Mouse (Mus musculus) kidney, adult 9 months (tissue): ENCODE measurements around the gene Armc7.
"Not testable (repeated sequence)": the region's sequence is repeated elsewhere in the genome, so short reads cannot be mapped to it uniquely, and the experiment has no call there.

Experiments
- DNase-seq: peaks from one replicate; pipeline ENCODE4 v3.0.0; 2022

Gene Armc7

GRCm38 (mm10) chr11:115456182-115456581 lies 19.3 kb upstream of the Armc7 start:
- peak; percentile 35 for DNase-seq

- peak; percentile 73 for DNase-seq
These were observed 18.1 kb upstream of the Armc7 start for GRCm38 (mm10) chr11:115457405-115457804.

DNA sequence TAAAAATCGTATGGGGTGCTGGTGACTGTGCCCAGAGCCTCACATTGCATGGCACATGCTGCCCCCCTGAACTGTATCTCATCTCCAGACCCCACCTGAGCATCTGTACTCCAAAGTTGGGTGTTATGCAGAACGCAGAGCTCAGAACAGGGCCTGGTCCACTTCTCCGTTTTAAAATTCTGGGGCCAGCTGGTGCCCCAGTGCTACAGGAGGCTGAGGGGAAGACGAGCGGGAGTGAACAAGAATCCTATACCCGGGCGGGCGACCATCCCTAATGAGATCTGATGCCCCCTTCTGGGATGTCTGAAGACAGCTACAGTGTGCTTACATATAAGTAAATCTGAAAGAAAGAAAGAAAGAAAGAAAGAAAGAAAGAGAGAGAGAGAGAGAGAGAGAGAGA lies 14.5 kb upstream of the Armc7 start:
- no peak for DNase-seq

GRCm38 (mm10) chr11:115461846-115462242 lies 13.6 kb upstream of the Armc7 start:
- no peak for DNase-seq

DNA sequence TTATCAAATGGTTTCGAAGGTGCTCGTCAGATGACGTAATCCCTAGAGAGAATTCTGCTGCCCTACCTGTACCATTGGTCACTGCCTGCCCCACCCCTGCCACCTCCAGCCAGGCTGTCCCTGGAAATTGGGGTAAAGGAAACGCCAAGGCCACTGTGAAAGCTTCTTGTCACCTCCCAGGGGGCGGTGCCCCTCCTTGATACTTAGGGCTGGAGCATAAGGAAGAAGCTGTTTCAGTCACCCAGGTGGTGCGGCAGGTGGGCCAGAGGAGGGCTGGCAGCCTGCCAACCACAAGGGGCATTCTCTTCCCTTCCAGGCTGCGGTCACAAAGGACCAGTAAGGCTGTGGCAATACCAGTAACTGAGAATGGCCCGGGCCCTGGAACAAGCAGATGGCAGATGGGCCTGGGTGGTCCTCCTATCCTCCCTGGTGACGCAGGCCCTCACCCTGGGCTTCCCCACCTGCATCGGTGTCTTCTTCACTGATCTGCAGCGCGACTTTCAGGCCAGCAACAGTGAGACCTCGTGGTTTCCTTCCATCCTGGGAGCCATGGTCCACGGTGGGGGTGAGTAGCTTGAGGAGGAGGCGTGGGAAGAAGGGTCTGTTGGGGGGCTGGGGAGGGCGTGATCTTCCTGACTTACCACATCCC lies 13.1 kb upstream of the Armc7 start, which contains the start of gene Slc16a5:
Gene Slc16a5 (plus strand): TSS at position 232 of the 649 bp plus-strand sequence.
- peak; percentile 53 for DNase-seq

GRCm38 (mm10) chr11:115463397-115463796 lies 12.1 kb upstream of the Armc7 start:
- DNase-seq, result peak; percentile 57

DNA sequence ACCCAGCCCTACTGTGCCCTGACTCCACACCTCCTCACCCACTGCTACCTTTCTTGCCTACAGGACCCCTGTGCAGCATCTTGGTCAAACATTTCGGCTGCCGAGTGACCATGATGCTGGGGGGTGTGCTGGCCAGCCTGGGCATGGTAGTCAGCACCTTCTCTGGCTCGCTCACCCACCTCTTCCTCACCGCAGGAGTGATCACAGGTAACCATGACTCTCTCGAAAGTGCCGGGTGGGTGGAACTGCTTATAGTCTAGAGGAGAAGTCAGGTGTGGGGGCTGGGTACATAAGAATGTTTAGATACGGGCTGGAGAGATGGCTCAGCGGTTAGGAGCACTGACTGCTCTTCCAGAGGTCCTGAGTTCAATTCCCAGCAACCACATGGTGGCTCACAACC lies 10.6 kb upstream of the Armc7 start:
- DNase-seq, result no peak

DNA sequence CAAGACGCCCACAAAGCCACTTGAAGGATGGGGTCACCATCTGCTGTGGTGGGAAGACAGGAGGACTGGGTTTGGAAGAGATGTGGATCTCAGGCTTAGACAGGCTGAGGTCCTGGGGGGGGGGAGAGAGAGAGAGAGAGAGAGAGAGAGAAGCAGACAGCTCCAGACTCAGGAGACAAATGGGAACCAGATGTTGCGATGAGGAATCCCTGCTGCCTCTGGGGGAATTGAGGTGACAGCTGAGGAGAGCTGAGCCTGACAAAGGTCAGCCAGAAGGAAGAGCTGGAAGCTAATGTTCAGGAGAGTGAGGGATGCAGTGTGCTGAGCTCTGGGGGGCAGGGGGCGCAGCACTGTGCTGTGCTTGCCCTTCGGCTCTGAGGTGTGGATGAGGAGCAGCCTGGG lies 8.2 kb upstream of the Armc7 start:
- DNase-seq, result no peak

DNA sequence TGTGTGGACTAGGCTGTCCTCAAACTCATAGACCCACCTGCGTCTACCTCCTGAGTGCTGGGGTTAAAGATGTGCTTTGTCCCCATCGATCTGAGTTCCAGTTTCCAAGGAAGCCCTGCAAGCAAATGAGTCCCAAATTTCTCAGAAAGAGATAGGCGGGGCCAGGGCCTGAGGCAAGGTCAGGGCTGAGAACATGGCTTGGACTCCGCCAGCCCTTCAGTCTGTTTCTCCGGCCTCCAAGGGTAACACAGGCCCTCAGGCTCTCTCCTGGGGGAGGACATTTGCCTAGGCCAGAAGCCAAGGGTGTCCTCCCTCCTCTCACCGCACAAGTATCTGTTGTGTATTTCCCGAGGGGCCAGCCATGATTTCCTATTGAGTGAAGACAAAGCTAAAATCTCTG lies 3.3 kb upstream of the Armc7 start:
- no peak for DNase-seq

DNA sequence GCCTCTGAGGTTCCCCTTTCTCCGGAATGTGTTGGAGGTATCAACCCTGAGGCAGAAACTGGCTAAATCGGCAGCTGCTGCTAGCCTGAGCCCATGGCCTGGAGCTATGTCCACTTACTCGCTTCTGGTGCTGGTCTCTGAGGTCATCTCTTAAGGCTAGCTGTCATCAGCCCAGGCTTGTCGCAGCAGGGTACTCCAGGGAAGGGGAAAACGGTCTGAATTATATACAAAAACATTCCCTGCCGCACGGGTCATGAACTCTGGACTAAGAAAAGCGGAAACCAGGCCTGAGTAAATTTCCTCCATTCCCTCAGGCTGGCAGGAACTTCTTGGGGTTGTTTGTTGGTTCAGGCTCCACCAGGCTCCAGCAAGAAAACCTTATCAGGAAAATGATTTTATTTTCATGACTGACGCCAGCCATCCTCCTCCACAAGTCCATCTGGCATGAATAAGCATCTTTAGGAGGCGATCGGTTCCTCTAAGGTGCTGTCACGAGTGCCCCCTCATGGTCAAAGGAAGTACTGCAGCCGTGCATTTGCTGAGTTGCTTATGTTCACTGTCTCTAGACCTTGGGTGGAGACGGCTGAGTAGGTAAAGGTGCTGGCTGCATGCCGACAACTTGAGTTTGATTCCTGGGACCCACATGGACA lies 1.7 kb upstream of the Armc7 start:
- peak; percentile 98 for DNase-seq

GRCm38 (mm10) chr11:115475758-115476237 lies 331 bp downstream of the Armc7 start:
- no peak for DNase-seq

GRCm38 (mm10) chr11:115476630-115477029 lies 1.2 kb downstream of the Armc7 start:
- not testable (repeated sequence) for DNase-seq

- DNase-seq, result not testable (repeated sequence)
These were observed 1.9 kb downstream of the Armc7 start for GRCm38 (mm10) chr11:115477388-115477787.

GRCm38 (mm10) chr11:115478296-115478938 lies 3.0 kb downstream of the Armc7 start:
- no peak for DNase-seq

DNA sequence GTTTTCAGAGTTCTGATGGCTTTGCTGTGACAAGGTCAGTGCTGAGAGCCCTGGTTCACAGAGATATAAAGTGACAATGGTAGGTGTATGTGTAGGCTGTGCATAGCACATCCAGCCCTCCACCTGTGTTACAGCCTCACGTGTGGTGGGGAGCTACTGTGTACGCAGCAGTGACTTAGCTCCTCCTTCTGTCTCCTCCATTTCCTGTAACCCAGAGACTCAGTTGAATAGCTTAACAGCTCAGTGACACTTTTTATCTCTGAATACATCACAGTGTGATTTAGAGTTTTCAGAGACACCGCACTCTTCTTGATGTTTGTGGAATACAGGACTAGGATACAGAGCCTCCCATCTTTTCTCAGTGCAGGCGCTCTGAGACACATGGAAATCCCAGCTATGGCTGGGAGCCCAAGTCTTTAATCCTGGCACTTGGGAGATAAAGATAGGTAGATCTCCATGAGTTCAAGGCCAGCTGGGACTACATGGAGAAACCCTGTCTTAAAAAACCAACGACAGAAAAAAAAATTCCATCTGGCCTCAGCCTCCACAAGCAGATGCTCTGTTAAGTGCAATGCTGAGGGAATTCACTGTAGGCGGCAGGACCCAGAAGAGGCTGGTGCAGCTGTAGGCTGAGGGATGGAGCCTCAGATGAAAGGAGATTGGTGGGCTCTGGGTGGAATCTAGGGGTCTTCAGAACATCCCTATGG lies 6.2 kb downstream of the Armc7 start:
- no peak for DNase-seq

- DNase-seq, result no peak
These were observed 7.8 kb downstream of the Armc7 start for GRCm38 (mm10) chr11:115483278-115483677.

GRCm38 (mm10) chr11:115483726-115484125 lies 8.3 kb downstream of the Armc7 start:
- DNase-seq, result peak; percentile 77

- no peak for DNase-seq
These were observed 9.7 kb downstream of the Armc7 start for GRCm38 (mm10) chr11:115485155-115485554.

DNA sequence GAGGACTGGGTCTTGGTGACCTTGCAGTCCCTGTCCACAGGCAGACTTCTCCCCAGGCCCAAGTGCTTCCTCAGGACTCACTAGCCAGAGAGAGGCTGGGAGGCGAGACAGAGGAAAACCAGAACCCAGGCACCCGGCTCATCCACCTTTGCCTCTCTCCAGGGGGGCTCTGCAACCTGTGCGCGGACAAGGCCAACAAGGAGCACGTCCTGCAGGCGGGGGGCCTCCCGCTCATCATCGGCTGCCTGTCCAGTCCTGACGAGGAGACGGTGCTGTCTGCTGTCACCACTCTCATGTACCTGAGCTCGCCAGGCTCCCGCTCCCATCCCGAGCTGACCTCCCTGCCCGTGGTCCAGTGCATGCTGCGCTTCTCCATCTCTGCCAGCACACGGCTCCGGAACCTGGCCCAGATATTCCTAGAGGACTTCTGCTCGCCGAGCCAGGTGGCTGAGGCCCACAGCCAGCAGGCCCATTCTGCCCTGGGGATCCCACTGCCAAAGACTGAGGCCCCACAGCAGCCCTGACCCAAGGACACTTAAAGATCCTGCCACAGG lies 13.2 kb downstream of the Armc7 start:
- DNase-seq, result no peak

DNA sequence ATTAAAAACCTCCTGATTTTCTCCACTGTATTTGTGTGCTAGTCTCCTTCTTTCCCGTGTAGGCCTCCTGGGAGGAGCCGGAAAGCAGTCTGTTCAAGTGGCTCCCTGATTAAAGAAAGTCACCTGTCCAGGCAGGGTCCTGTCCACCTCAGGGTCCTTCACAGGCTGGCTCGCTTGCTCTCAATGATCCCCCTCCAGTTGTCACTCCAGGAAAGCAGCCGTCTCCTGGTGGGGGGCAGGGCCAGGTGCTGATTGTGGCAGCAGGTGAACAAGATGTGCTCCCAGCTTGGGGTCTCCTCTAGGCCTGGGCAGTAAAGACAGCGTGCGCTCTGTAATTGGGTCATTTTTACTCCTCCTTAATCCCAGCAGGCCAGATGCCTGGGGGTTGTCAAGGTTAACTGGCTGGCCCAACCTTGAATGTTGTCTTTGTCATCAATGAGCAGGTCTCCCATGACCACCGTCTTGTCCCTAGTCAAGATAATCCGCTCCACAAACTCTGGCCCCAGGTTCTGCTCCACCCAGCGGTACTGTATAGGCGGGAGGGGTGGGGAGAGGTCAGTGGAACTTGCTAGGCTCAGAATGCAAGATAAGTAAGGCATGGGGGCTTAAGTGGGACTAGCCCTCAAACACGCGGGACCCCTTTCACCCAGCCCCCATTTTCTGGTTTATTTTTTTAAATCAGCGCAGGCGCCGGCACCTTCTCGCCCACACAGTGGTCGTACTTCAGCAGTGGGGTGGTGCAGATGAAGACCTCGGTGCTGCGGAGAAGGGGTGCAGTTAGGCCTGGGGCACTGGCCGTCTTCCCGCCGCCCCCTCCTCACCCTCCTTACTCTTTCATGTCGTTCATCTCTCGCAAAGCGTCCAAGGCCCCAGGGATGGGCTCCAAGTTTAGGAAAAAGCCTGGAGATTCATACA lies 15.2 kb downstream of the Armc7 start:
- DNase-seq, result no peak

GRCm38 (mm10) chr11:115491356-115492083 lies 16.1 kb downstream of the Armc7 start, which contains the start of gene Nt5c:
Gene Nt5c, minus strand, starts transcription at chr11:115491862.
- DNase-seq, result peak; percentile 83
